Mouse (Mus musculus): ENCODE measurements around the gene Olfr961. TPM values are rescaled to one million over a fixed set of nuclear protein-coding genes. Genes with fewer than 3 reads are reported as not detected.

Olfr961 gene
- polyA plus RNA-seq, 1 experiment from 2014 or later, result not detected

DNA sequence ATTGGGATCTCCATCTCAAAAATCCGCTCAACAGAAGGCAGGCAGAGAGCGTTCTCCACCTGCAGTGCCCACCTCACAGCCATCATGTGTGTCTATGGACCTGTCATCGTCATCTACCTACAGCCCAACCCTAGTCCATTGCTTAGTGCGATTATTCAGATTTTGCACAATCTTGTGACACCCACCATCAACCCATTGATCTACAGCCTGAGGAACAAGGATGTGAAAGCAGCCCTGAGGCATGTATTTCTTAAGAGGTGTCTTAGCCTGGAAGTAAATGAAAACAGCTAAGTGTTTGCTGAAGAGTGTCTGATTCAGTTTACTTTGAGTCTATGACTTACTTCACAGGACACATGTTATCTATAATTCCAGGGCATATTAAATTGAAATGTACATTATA is 2.5 kb downstream of the Olfr961 start:
- WGBS, result 89% methylated on average over 4 of the region's 4 CpGs
- ATAC-seq, result no peak
- Histone ChIP-seq H3K9me3 (ENCODE audit: control insufficient read depth) (no peaks in the 10 kb centered on the region), H3K27me3 (replicated peaks; ENCODE audit: control insufficient read depth, insufficient read depth, low read length) (no peaks in the 10 kb centered on the region), H3K4me1 (replicated peaks; ENCODE audit: control insufficient read depth, insufficient read depth, low read length) (no peaks in the 10 kb centered on the region), H3K27ac (ENCODE audit: low read depth, low read length) (no peak overlapping the region), H3K9ac (ENCODE audit: low read depth, low read length) (no peak overlapping the region), H3K4me3 (ENCODE audit: low read depth, low read length) (no peak overlapping the region), H3K4me2 (replicated peaks; ENCODE audit: low read depth) (no peak overlapping the region), H3K36me3 (ENCODE audit: control insufficient read depth, insufficient read depth) (no peaks in the 10 kb centered on the region)
- no peak for TF ChIP-seq CTCF (IDR thresholded peaks at IDR 0.05; ENCODE audit: low read depth)

DNA sequence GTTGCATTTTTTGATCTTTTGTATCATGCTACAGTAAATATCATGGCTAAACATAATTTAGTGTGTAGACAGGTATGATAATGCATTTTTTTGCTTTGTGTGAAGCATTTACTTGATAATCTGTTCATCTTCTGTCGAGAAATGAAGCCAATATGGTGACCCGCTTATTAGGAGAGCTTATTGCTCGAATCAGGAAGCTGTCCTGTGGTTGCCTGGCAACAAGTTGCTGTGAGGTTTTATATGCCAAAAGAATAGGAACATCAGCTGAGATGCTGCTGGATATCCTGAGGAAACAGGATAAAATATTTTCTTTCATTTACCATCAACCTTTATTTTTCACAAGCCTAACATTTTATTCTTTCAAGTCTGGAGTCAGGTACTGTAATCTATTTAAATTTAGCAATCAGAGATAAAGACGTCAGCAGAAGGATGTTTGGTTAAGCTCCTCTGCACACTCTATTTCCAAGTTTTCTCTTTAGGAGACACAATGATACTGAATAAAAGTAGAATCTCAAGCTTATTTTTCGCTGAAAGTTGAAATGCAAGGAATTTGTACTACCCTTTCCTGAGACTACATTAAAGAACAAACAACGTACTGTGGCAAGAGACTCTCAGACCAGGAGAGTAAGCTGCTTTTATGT is 10.0 kb downstream of the Olfr961 start:
- no peak overlapping the region for H3K4me2 ChIP-seq (replicated peaks; ENCODE audit: low read depth)
- no peak for ATAC-seq
- H3K4me1 ChIP-seq (replicated peaks; ENCODE audit: control insufficient read depth, insufficient read depth, low read length), result no peaks in the 10 kb centered on the region

DNA sequence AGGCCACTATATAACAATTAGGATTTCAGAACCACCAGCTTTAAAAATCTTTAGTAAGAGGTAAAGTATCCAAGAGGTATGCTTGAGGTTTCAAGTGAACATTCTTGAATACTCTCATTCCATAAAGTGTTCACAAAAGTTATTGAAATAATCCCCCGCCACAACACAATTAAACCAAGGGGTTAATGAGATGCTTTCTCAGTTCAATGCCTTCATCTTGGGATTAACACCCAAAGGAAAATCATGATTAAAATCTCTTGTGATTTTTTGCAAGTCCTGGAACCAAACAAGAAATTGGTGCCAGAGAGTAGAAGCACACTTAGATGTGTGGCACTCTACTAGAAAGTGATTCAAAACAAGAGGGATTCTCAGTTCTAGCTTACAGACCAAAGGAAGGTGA is 22.0 kb downstream of the Olfr961 start, which contains the start of gene Olfr963:
Olfr963 (plus strand) TSS at position 301 of the 400 bp plus-strand sequence.
- WGBS, result 91% methylated on average over 1 of the region's 1 CpGs
- TF ChIP-seq CTCF (IDR thresholded peaks at IDR 0.05; ENCODE audit: low read depth), result no peak
- Histone ChIP-seq H3K9ac (ENCODE audit: low read depth, low read length) (no peak within 1 kb of the TSS), H3K27ac (ENCODE audit: low read depth, low read length) (no peak within 1 kb of the TSS), H3K4me2 (replicated peaks; ENCODE audit: low read depth) (no peak within 1 kb of the TSS), H3K27me3 (replicated peaks; ENCODE audit: control insufficient read depth, insufficient read depth, low read length) (no peaks in the 10 kb centered on the region), H3K9me3 (ENCODE audit: control insufficient read depth) (no peaks in the 10 kb centered on the region), H3K4me1 (replicated peaks; ENCODE audit: control insufficient read depth, insufficient read depth, low read length) (no peaks in the 10 kb centered on the region), H3K4me3 (ENCODE audit: low read depth, low read length) (no peak within 1 kb of the TSS), H3K36me3 (ENCODE audit: control insufficient read depth, insufficient read depth) (no peaks in the 10 kb centered on the region)
- no peak for ATAC-seq

More for the DNA sequence above, 10.0 kb downstream of the Olfr961 start:
- no peak overlapping the region for H3K9ac ChIP-seq (ENCODE audit: low read depth, low read length)
- no peaks in the 10 kb centered on the region for H3K36me3 ChIP-seq (ENCODE audit: control insufficient read depth, insufficient read depth)
- no peak overlapping the region for H3K4me3 ChIP-seq (ENCODE audit: low read depth, low read length)
- WGBS, result 58% methylated on average over 6 of the region's 6 CpGs
- no peaks in the 10 kb centered on the region for H3K27me3 ChIP-seq (replicated peaks; ENCODE audit: control insufficient read depth, insufficient read depth, low read length)
- H3K9me3 ChIP-seq (ENCODE audit: control insufficient read depth), result no peaks in the 10 kb centered on the region
- TF ChIP-seq CTCF (IDR thresholded peaks at IDR 0.05; ENCODE audit: low read depth), result no peak
- H3K27ac ChIP-seq (ENCODE audit: low read depth, low read length), result no peak overlapping the region

DNA sequence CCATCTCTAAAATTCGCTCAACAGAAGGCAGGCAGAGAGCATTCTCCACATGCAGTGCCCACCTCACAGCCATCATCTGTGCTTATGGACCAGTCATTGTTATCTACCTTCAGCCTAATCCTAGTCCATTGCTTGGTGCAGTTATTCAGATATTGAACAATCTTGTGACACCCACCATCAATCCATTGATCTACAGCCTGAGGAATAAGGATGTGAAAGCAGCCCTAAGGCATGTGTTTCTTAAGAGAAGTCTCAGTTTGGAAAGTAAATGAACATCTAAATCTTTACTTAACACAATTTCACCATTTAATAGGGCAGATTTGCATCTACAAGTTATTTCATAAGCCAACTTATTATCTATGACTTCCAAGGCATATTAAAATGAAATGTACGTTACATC is 24.8 kb downstream of the Olfr961 start:
- H3K4me2 ChIP-seq (replicated peaks; ENCODE audit: low read depth), result no peak overlapping the region
- H3K9ac ChIP-seq (ENCODE audit: low read depth, low read length), result no peak overlapping the region
- no peaks in the 10 kb centered on the region for H3K9me3 ChIP-seq (ENCODE audit: control insufficient read depth)
- no peak for ATAC-seq
- no peaks in the 10 kb centered on the region for H3K36me3 ChIP-seq (ENCODE audit: control insufficient read depth, insufficient read depth)
- WGBS, result 79% methylated on average over 2 of the region's 2 CpGs
- H3K27ac ChIP-seq (ENCODE audit: low read depth, low read length), result no peak overlapping the region
- H3K27me3 ChIP-seq (replicated peaks; ENCODE audit: control insufficient read depth, insufficient read depth, low read length), result no peaks in the 10 kb centered on the region
- no peaks in the 10 kb centered on the region for H3K4me1 ChIP-seq (replicated peaks; ENCODE audit: control insufficient read depth, insufficient read depth, low read length)
- no peak overlapping the region for H3K4me3 ChIP-seq (ENCODE audit: low read depth, low read length)
- TF ChIP-seq CTCF (IDR thresholded peaks at IDR 0.05; ENCODE audit: low read depth), result no peak

DNA sequence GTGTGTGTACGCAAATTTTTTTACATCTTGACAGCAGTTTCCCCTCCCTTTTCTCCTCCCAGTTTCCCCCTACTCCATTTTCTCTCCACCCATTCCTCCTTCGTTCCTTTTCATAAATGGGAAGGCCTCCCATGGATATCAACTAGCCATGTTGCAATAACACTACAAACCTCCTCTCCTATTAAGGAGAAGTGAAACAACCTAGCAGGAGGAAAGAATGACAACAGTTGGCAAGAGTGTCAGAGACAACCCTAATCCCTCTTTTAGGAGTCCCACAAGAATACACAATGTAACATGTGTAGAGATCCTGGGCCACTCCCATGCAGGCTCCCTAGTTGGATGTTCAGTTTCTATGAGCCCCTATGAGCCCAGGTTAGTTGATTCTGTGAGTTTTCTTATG is 29.9 kb downstream of the Olfr961 start:
- WGBS, result 77% methylated on average over 2 of the region's 2 CpGs
- Histone ChIP-seq H3K4me2 (replicated peaks; ENCODE audit: low read depth) (no peak overlapping the region), H3K27me3 (replicated peaks; ENCODE audit: control insufficient read depth, insufficient read depth, low read length) (no peaks in the 10 kb centered on the region), H3K9ac (ENCODE audit: low read depth, low read length) (no peak overlapping the region), H3K27ac (ENCODE audit: low read depth, low read length) (no peak overlapping the region), H3K4me1 (replicated peaks; ENCODE audit: control insufficient read depth, insufficient read depth, low read length) (no peaks in the 10 kb centered on the region), H3K9me3 (ENCODE audit: control insufficient read depth) (no peaks in the 10 kb centered on the region), H3K36me3 (ENCODE audit: control insufficient read depth, insufficient read depth) (no peaks in the 10 kb centered on the region), H3K4me3 (ENCODE audit: low read depth, low read length) (no peak overlapping the region)
- no peak for ATAC-seq
- no peak for TF ChIP-seq CTCF (IDR thresholded peaks at IDR 0.05; ENCODE audit: low read depth)

DNA sequence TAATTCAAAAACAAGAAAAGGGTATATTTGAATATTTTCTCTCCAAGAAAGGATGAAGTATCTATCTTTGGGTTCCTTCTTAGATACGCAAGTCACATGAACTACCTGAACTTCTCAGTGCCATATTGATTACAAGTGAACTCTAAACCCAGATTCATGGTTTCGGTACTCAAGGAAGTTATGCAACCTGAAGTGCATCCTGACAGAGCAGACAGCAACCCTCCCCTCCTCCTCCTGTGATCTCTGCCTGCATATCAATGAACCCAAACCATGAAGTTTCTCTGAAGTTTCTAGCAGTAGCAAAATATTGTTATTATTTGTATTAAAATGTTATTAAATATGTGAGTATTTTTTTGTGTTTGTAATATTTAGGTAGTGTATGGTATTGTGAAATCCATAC is 33.7 kb downstream of the Olfr961 start:
- H3K27ac ChIP-seq (ENCODE audit: low read depth, low read length), result no peak overlapping the region
- H3K9ac ChIP-seq (ENCODE audit: low read depth, low read length), result no peak overlapping the region
- no peak overlapping the region for H3K4me2 ChIP-seq (replicated peaks; ENCODE audit: low read depth)
- H3K36me3 ChIP-seq (ENCODE audit: control insufficient read depth, insufficient read depth), result no peaks in the 10 kb centered on the region
- H3K9me3 ChIP-seq (ENCODE audit: control insufficient read depth), result no peaks in the 10 kb centered on the region
- no peak for TF ChIP-seq CTCF (IDR thresholded peaks at IDR 0.05; ENCODE audit: low read depth)
- 88% methylated on average over 2 of the region's 2 CpGs for WGBS
- ATAC-seq, result no peak
- no peak overlapping the region for H3K4me3 ChIP-seq (ENCODE audit: low read depth, low read length)
- no peaks in the 10 kb centered on the region for H3K27me3 ChIP-seq (replicated peaks; ENCODE audit: control insufficient read depth, insufficient read depth, low read length)
- no peaks in the 10 kb centered on the region for H3K4me1 ChIP-seq (replicated peaks; ENCODE audit: control insufficient read depth, insufficient read depth, low read length)
